Mouse (Mus musculus): ENCODE measurements around the gene Klhl1. TPM values are rescaled to one million over a fixed set of nuclear protein-coding genes. Genes with fewer than 3 reads are reported as not detected.

The Klhl1 gene
- total RNA-seq (2021) = under 1 TPM in 1 of 2 experiments, not detected in 1; 0.06 TPM
- long read RNA-seq, experiment 1 = 0 reads
- long read RNA-seq, experiment 2, partial matches to known transcripts = 0 of 1 reads
- long read RNA-seq, experiment 2, other reads (novel, unspliced or antisense) = 1 of 1 reads

- no peak for DNase-seq (ENCODE audit: low spot score in 2 of 2)
Observed at GRCm38 (mm10) chr14:96518954-96519682, at the start of gene Klhl1. Klhl1 (minus strand) TSS chr14:96519102.

GRCm38 (mm10) chr14:96553668-96554067 lies 34.8 kb upstream of the Klhl1 start:
- DNase-seq (ENCODE audit: low spot score in 2 of 2) = no peak

GRCm38 (mm10) chr14:96518151-96518953 lies 550 bp downstream of the Klhl1 start:
- no peak for DNase-seq (ENCODE audit: low spot score in 2 of 2)

GRCm38 (mm10) chr14:96517727-96518126 lies 1.2 kb downstream of the Klhl1 start:
- no peak for DNase-seq (ENCODE audit: low spot score in 2 of 2)

- no peak for DNase-seq (ENCODE audit: low spot score in 2 of 2)
Observed at GRCm38 (mm10) chr14:96499936-96500335, 19.0 kb downstream of the Klhl1 start.

GRCm38 (mm10) chr14:96471812-96472211 lies 47.1 kb downstream of the Klhl1 start:
- DNase-seq (ENCODE audit: low spot score in 2 of 2) = no peak

- no peak for DNase-seq (ENCODE audit: low spot score in 2 of 2)
Observed at GRCm38 (mm10) chr14:96471336-96471735, 47.6 kb downstream of the Klhl1 start.

- DNase-seq (ENCODE audit: low spot score in 2 of 2) = no peak
Observed at GRCm38 (mm10) chr14:96461756-96462155, 57.1 kb downstream of the Klhl1 start.

- no peak for DNase-seq (ENCODE audit: low spot score in 2 of 2)
Observed at GRCm38 (mm10) chr14:96392032-96392737, 126.7 kb downstream of the Klhl1 start.

GRCm38 (mm10) chr14:96362727-96363126 lies 156.2 kb downstream of the Klhl1 start:
- no peak for DNase-seq (ENCODE audit: low spot score in 2 of 2)

GRCm38 (mm10) chr14:96348220-96348619 lies 170.7 kb downstream of the Klhl1 start:
- no peak for DNase-seq (ENCODE audit: low spot score in 2 of 2)

GRCm38 (mm10) chr14:96331069-96331468 lies 187.8 kb downstream of the Klhl1 start:
- DNase-seq (ENCODE audit: low spot score in 2 of 2) = no peak

GRCm38 (mm10) chr14:96217805-96218441 lies 301.0 kb downstream of the Klhl1 start:
- DNase-seq (ENCODE audit: low spot score in 2 of 2) = no peak

- peak in 1 of 2 experiments; percentile 3 for DNase-seq (ENCODE audit: low spot score in 2 of 2)
Observed at GRCm38 (mm10) chr14:96194795-96195194, 324.1 kb downstream of the Klhl1 start.

- no peak for DNase-seq (ENCODE audit: low spot score in 2 of 2)
Observed at GRCm38 (mm10) chr14:96174546-96174945, 344.4 kb downstream of the Klhl1 start.

- DNase-seq (ENCODE audit: low spot score in 2 of 2) = no peak
Observed at GRCm38 (mm10) chr14:96143137-96143536, 375.8 kb downstream of the Klhl1 start.

- DNase-seq (ENCODE audit: low spot score in 2 of 2) = no peak
Observed at GRCm38 (mm10) chr14:96140246-96140645, 378.7 kb downstream of the Klhl1 start.

GRCm38 (mm10) chr14:96107396-96107795 lies 411.5 kb downstream of the Klhl1 start:
- no peak for DNase-seq (ENCODE audit: low spot score in 2 of 2)

- no peak for DNase-seq (ENCODE audit: low spot score in 2 of 2)
Observed at GRCm38 (mm10) chr14:96081681-96082207, 437.2 kb downstream of the Klhl1 start.

GRCm38 (mm10) chr14:96065884-96066283 lies 453.0 kb downstream of the Klhl1 start:
- DNase-seq (ENCODE audit: low spot score in 2 of 2) = no peak

Measured in adrenal gland, postnatal 4 days (tissue).